Mouse (Mus musculus) kidney, postnatal 0 days (tissue): Measurements from ENCODE around the gene Bpifb2. TPM values are rescaled to one million over a fixed set of nuclear protein-coding genes. Genes with fewer than 3 reads are reported as not detected.

Experiments
- ATAC-seq: fragments of 200-750 bp; cut with Nextera tagmentation; replicated peaks from 2 replicates; pipeline ENCODE4 v1.8.0; 2017; ENCODE audit warnings: low read depth, moderate number of reproducible peaks, moderate TSS enrichment, moderate library complexity; ENCODE audit not compliant: low FRiP score
- DNase-seq: peaks from one replicate; pipeline ENCODE4 v3.0.0-alpha.2; 2016; ENCODE audit warnings: low spot score
- H3K27ac ChIP-seq: fragments of 300-500 bp; sonication (generic); 2 replicates; pipeline ENCODE4 v1.5.1; 2014; ENCODE audit warnings: mild to moderate bottlenecking
- H3K27me3 ChIP-seq: fragments of 300-500 bp; sonication (generic); 2 replicates; pipeline ENCODE4 v1.6.1; 2014; ENCODE audit warnings: low read length, mixed read lengths; ENCODE audit not compliant: insufficient read depth
- H3K36me3 ChIP-seq: fragments of 300-500 bp; sonication (generic); 2 replicates; pipeline ENCODE4 v1.6.1; 2014; ENCODE audit warnings: low read length, mixed read lengths; ENCODE audit not compliant: insufficient read depth
- H3K4me1 ChIP-seq: fragments of 300-500 bp; sonication (generic); replicated peaks from 2 replicates; pipeline ENCODE4 v1.6.1; 2014; ENCODE audit warnings: antibody characterized with exemption, low read length, mixed read lengths; ENCODE audit not compliant: insufficient read depth
- H3K4me2 ChIP-seq: fragments of 300-500 bp; sonication (generic); 2 replicates; pipeline ENCODE4 v1.6.1; 2014; ENCODE audit warnings: mild to moderate bottlenecking, low read length, moderate library complexity, mixed read lengths
- H3K4me3 ChIP-seq: fragments of 300-500 bp; sonication (generic); replicated peaks from 2 replicates; pipeline ENCODE4 v1.5.1; 2014; ENCODE audit warnings: low read depth, low read length
- H3K9ac ChIP-seq: fragments of 300-500 bp; sonication (generic); 2 replicates; pipeline ENCODE4 v1.6.1; 2014; ENCODE audit warnings: low read depth, low read length
- H3K9me3 ChIP-seq: fragments of 300-500 bp; sonication (generic); replicated peaks from 2 replicates; pipeline ENCODE4 v1.6.1; 2016; ENCODE audit warnings: low read length, inconsistent platforms, mixed read lengths
- CTCF ChIP-seq: IDR thresholded peaks from 2 replicates; pipeline ENCODE4 v1.5.1; 2016; ENCODE audit warnings: antibody characterized with exemption, low read depth, mild to moderate bottlenecking, moderate library complexity
- WGBS: fragments of 180-500 bp; shearing (Covaris S2); extraction: QIAGEN DNeasy Blood & Tissue Kit; methylation state at CpG from one replicate; pipeline ENCODE4 v1.1.7; 2014; 5-methylcytosine and 5-hydroxymethylcytosine counted together
- polyA plus RNA-seq: library from polyadenylated mRNA; unstranded; fragments of >200 nt; fragmentation: Nextera tagmentation; extraction: Ambion mirVana; gene quantifications from 2 replicates; pipeline ENCODE4 v1.2.1, GENCODE M21; 2015

Bpifb2 gene
- polyA plus RNA-seq, 1 experiment from 2014 or later: not detected

DNA sequence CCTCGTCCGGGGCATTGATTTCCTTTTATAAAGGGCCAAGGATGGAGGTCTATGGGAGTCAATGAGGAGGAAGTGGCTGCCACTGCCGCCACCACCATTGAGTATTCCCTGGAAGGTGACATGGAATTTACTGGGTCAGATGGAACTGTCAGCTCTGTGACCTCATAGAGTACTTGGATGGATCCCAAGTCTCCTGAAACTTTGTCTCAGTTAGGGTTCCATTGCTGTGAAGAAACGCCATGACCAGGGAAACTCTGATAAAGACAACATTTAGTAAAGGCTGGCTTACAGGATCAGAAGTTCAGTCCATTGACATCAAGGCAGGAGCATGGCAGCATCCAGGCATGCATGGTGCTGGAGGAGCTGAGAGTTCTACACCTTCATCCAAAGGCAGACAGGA is 3.9 kb upstream of the Bpifb2 start, which contains the start of gene Sun5:
Gene Sun5 (minus strand): TSS at position 101 of the 400 bp plus-strand sequence.
- DNase-seq (no peak), ATAC-seq (no peak)
- WGBS: 90% methylated on average over 4 of the region's 4 CpGs
- H3K4me3 ChIP-seq: no peak within 1 kb of the TSS
- no peaks in the 10 kb centered on the region for H3K4me1 ChIP-seq
- H3K9me3 ChIP-seq: no peaks in the 10 kb centered on the region
- TF ChIP-seq CTCF: no peak
- H3K9ac ChIP-seq: no peak within 1 kb of the TSS
- H3K4me2 ChIP-seq: no peak within 1 kb of the TSS
- no peaks in the 10 kb centered on the region for H3K36me3 ChIP-seq
- no peak within 1 kb of the TSS for H3K27ac ChIP-seq
- no peaks in the 10 kb centered on the region for H3K27me3 ChIP-seq

DNA sequence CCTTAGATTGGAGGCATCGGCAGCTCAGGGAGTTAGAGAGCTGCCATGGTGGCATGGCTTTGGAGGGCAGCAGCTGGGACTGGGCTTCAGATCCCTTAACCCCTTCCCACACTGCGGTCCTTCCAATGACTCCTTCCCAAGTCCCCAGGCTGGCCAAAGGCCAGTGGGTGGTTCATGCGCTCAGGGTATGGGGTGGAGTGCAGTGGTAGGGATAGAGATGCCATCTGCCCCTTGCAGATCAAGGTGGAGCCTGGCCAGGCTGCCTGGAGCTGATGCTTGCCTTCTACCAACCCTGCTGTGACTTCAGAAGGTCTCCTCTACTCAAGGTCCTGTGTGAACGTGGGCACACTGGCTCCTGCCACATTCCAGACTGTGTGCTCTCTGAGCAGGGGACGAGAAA is 24.3 kb downstream of the Bpifb2 start:
- H3K4me3 ChIP-seq: no peak overlapping the region
- H3K4me2 ChIP-seq: no peak overlapping the region
- H3K27ac ChIP-seq: no peak overlapping the region
- DNase-seq (no peak), ATAC-seq (no peak)
- WGBS: 82% methylated on average over 5 of the region's 5 CpGs
- no peaks in the 10 kb centered on the region for H3K27me3 ChIP-seq
- no peaks in the 10 kb centered on the region for H3K9me3 ChIP-seq
- no peak overlapping the region for H3K9ac ChIP-seq
- H3K36me3 ChIP-seq: no peaks in the 10 kb centered on the region
- TF ChIP-seq CTCF: no peak
- no peaks in the 10 kb centered on the region for H3K4me1 ChIP-seq

DNA sequence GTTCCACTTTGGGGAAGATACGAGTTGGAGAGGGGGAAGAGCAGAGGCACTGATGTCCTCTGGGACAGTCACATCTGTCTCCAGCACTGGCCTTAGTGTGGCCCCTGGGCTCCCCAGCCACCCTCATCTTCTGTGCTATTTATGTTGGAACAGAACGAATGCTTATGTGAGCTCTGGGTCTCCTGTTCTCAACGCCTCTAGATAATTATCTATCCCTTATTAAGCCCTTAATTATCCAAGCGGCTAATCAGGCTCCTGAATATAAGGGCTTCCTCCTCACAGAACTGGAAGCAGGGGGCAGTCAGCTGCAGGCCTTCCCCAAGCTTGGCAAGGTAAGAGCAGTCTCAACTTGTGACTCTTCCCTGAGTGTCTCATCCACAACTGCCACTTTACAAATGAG is 25.2 kb downstream of the Bpifb2 start, which contains the start of gene Bpifb6:
Gene Bpifb6 (plus strand): TSS at position 301 of the 400 bp plus-strand sequence.
- Histone ChIP-seq H3K9ac (no peak within 1 kb of the TSS), H3K27me3 (no peaks in the 10 kb centered on the region), H3K36me3 (no peaks in the 10 kb centered on the region), H3K4me3 (no peak within 1 kb of the TSS), H3K4me2 (no peak within 1 kb of the TSS), H3K4me1 (no peaks in the 10 kb centered on the region), H3K9me3 (no peaks in the 10 kb centered on the region), H3K27ac (no peak within 1 kb of the TSS)
- DNase-seq (no peak), ATAC-seq (no peak)
- WGBS: 75% methylated on average over 4 of the region's 4 CpGs
- no peak for TF ChIP-seq CTCF

DNA sequence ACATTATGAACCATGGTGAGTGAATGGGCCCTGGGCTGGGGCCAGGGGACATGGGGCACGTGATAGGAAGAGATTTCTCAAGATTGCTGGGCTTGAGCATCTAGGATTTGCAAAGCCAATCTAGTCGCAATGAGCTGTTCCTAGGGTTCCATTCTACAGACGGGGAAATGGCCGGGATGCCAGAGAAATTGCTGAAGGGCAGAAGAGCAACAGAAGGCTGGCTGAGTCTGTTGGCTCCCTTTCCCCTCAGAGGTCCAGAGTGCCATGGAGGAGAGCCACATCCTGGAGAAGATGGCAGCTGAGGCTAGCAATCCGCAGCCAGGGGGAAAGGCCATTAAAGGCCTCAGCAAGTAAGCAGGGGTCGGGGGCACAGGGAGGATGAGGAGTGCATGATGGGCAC is 27.9 kb downstream of the Bpifb2 start:
- Histone ChIP-seq H3K4me2 (no peak overlapping the region), H3K27ac (no peak overlapping the region), H3K27me3 (no peaks in the 10 kb centered on the region), H3K4me3 (no peak overlapping the region), H3K9me3 (no peaks in the 10 kb centered on the region), H3K9ac (no peak overlapping the region), H3K36me3 (no peaks in the 10 kb centered on the region), H3K4me1 (no peaks in the 10 kb centered on the region)
- DNase-seq: no peak
- no peak for TF ChIP-seq CTCF
- no peak for ATAC-seq
- WGBS: 81% methylated on average over 6 of the region's 6 CpGs

DNA sequence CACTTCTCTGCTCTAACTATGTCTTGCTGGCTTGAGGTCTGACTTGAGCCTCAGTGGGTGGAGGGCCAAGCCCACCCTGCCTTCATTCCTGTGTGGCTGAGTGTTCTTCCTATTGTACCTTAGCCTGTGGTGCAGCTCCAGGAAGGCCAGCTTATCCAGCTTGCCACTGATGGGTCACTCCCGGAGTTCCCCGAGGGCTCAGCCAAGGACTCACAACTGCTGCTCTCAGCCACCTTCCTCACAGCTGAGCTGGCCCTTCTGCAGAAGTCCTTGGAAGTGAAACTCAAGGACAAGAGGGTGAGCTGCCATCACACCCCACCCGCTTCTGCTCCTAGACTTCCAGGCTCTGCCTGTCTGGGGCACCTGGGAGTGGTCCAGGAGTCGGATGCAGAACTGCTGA is 31.8 kb downstream of the Bpifb2 start:
- WGBS: 91% methylated on average over 4 of the region's 4 CpGs
- H3K4me2 ChIP-seq: no peak overlapping the region
- no peaks in the 10 kb centered on the region for H3K9me3 ChIP-seq
- no peak overlapping the region for H3K4me3 ChIP-seq
- ATAC-seq (no peak), DNase-seq (no peak)
- no peak overlapping the region for H3K9ac ChIP-seq
- H3K27ac ChIP-seq: no peak overlapping the region
- no peaks in the 10 kb centered on the region for H3K27me3 ChIP-seq
- H3K4me1 ChIP-seq: no peaks in the 10 kb centered on the region
- H3K36me3 ChIP-seq: no peaks in the 10 kb centered on the region
- no peak for TF ChIP-seq CTCF

DNA sequence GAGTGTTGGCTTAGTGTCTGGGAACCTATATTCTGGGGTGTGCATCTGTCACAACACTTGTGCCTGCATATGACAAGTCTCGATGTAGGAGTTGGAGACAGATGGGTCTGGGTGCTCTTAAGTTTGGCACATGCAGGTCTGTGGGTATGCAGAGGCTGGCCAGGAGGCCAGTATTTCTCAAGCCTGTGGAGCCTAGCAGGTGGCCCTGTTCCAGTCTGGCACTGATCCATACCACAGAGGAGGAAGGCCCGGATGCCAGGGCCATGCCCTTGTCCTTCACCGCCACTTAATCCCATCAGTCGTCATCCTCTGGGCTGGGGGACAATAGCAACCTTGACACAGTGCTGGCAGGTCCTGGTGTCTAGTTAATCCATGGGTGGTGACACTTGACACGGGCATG is 39.3 kb downstream of the Bpifb2 start:
- H3K4me3 ChIP-seq: no peak overlapping the region
- no peaks in the 10 kb centered on the region for H3K9me3 ChIP-seq
- WGBS: 58% methylated on average over 5 of the region's 5 CpGs
- no peak overlapping the region for H3K27ac ChIP-seq
- H3K36me3 ChIP-seq: no peaks in the 10 kb centered on the region
- no peak overlapping the region for H3K9ac ChIP-seq
- no peak overlapping the region for H3K4me2 ChIP-seq
- H3K4me1 ChIP-seq: no peaks in the 10 kb centered on the region
- ATAC-seq (no peak), DNase-seq (no peak)
- TF ChIP-seq CTCF: no peak
- H3K27me3 ChIP-seq: no peaks in the 10 kb centered on the region

DNA sequence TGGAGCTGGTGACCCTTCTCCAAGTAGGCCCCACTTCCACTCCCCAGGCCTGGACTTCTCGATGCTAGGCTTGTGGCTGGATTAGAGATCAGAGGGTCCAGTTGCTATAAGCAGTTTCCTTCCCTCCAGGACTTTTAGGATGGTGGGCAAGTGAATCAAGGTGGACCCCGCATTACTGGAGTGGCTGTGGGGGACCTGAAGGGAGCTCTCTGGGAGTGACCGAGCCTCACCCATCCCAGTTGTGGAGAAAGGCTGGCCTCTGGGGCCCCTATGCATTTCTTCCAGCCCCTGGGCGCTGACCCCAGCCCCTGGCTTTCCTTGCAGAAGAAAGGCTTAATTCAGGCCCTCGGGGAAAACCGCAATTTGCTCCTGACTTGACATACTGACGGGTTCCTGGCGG is 43.1 kb downstream of the Bpifb2 start, which contains the start of gene Bpifb3:
Gene Bpifb3 (plus strand): TSS at position 301 of the 400 bp plus-strand sequence.
- Histone ChIP-seq H3K36me3 (no peaks in the 10 kb centered on the region), H3K9ac (no peak within 1 kb of the TSS), H3K27ac (no peak within 1 kb of the TSS), H3K27me3 (no peaks in the 10 kb centered on the region), H3K4me2 (no peak within 1 kb of the TSS), H3K9me3 (no peaks in the 10 kb centered on the region), H3K4me3 (no peak within 1 kb of the TSS), H3K4me1 (no peaks in the 10 kb centered on the region)
- DNase-seq (no peak), ATAC-seq (no peak)
- 74% methylated on average over 8 of the region's 8 CpGs for WGBS
- no peak for TF ChIP-seq CTCF
